Mouse (Mus musculus): ENCODE data around the gene Nr1h2.

Nr1h2 gene

GRCm38 (mm10) chr7:44551731-44552130 lies 2.0 kb downstream of the Nr1h2 start:
- in situ Hi-C loops (cut with MboI; ENCODE audit: unreplicated experiment in 2 of 2): loop anchor here (5.0 kb wide), 2 partner anchors 34 to 39 kb away; no protein-coding TSS in a partner anchor

GRCm38 (mm10) chr7:44551301-44551700 lies 2.5 kb downstream of the Nr1h2 start:
- in situ Hi-C loops (cut with MboI; ENCODE audit: unreplicated experiment in 2 of 2): loop anchor here (5.0 kb wide), 2 partner anchors 34 to 39 kb away; no protein-coding TSS in a partner anchor

- in situ Hi-C loops (cut with MboI; ENCODE audit: unreplicated experiment in 2 of 2): loop anchor here (5.0 kb wide), 2 partner anchors 33 to 38 kb away; no protein-coding TSS in a partner anchor
These were observed 3.4 kb downstream of the Nr1h2 start for GRCm38 (mm10) chr7:44550409-44550678.

- in situ Hi-C loops (cut with MboI; ENCODE audit: unreplicated experiment in 2 of 2): loop anchor here (5.0 to 25.0 kb wide), 6 partner anchors 33 to 1362 kb away; partner anchors contain the start of genes Dbp (in 2 of the 2), Fam83e (in 2 of the 2), Rpl18 (in 2 of the 2) and Sphk2 (in 2 of the 2)
These were observed 3.9 kb downstream of the Nr1h2 start for GRCm38 (mm10) chr7:44549621-44550408.

DNA sequence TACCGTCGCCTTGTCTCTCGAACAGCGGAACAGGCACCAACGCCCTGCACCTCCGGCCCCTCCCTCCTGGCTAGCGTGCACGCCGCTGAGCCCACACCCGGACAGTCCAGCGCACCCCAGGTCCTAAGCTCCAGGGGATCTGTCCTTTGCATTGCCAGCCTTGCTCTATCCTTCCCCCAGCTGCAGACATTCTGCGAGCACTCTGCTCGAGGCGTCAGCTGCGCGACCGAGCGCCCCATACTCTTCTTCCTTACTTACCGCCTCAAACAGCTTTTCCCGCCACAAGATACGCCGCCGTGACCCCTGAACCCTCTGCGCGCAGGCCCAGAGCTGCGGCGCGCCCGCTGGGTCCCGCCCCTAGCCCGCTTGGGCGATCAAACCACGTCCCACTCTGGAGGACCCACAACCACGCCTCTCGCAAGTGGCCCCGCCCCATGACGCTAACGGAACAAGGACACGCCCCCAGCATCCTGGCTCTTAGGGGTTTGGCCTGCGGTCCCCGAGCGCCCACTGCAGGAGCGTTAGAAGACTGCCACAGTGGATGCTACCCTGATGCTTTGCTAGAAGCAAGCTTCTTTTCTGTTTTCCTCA lies 5.2 kb downstream of the Nr1h2 start, which contains the start of gene Pold1:
Pold1 (minus strand) TSS at position 353 of the 591 bp plus-strand sequence.
- in situ Hi-C loops (cut with MboI; ENCODE audit: unreplicated experiment in 2 of 2): loop anchor here (25.0 kb wide), 4 partner anchors 314 to 1364 kb away; partner anchors contain the start of genes Dbp (in 2 of the 2), Fam83e (in 2 of the 2), Rpl18 (in 2 of the 2) and Sphk2 (in 2 of the 2)

DNA sequence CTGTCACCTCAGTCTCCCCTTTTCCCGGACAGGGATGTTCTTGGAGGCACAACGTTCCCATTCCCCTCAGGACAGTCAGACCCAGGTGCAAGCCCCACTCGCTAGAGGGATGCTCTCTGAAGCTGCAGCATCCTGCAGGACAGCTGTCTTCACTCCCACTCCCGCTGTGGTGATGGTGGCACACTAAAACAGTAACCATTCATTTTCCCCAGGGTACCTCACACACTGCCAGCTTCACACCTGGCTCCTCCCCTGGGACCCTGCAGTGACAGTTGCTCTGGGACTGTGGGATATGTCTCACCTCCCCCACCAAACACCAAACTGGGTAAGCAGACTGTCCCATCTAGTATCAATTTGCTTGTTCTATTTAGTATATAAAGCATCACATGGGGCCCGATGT lies 6.0 kb downstream of the Nr1h2 start:
- in situ Hi-C loops (cut with MboI; ENCODE audit: unreplicated experiment in 2 of 2): loop anchor here (25.0 kb wide), 4 partner anchors 315 to 1365 kb away; partner anchors contain the start of genes Dbp (in 2 of the 2), Fam83e (in 2 of the 2), Rpl18 (in 2 of the 2) and Sphk2 (in 2 of the 2)

GRCm38 (mm10) chr7:44547041-44547440 lies 6.7 kb downstream of the Nr1h2 start:
- in situ Hi-C loops (cut with MboI; ENCODE audit: unreplicated experiment in 2 of 2): loop anchor here (25.0 kb wide), 4 partner anchors 315 to 1365 kb away; partner anchors contain the start of genes Dbp (in 2 of the 2), Fam83e (in 2 of the 2), Rpl18 (in 2 of the 2) and Sphk2 (in 2 of the 2)

- in situ Hi-C loops (cut with MboI; ENCODE audit: unreplicated experiment in 2 of 2): loop anchor here (25.0 kb wide), 4 partner anchors 316 to 1366 kb away; partner anchors contain the start of genes Dbp (in 2 of the 2), Fam83e (in 2 of the 2), Rpl18 (in 2 of the 2) and Sphk2 (in 2 of the 2)
These were observed 7.5 kb downstream of the Nr1h2 start for GRCm38 (mm10) chr7:44546274-44546673.

DNA sequence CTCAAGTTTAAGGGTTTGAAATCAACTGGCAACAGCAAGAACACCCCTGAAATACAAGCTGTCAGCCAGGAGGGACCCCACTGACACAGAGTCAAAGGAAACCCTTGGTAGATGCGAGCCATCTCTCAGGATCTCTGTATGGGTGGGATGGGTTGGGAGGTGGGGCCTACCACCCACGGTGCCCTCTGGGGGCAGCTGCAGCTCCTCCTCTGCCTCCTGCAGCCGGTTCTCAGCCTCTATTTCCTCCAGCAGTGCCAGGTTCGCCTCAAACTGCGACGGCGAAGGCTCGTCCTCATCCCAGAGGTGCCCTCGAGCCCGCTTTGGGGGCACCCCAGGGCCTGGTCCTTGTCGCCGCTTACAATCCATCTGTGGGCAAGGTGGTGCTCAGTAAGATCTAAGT lies 10.7 kb downstream of the Nr1h2 start:
- in situ Hi-C loops (cut with MboI; ENCODE audit: unreplicated experiment in 2 of 2): loop anchor here (25.0 kb wide), 4 partner anchors 319 to 1369 kb away; partner anchors contain the start of genes Dbp (in 2 of the 2), Fam83e (in 2 of the 2), Rpl18 (in 2 of the 2) and Sphk2 (in 2 of the 2)

DNA sequence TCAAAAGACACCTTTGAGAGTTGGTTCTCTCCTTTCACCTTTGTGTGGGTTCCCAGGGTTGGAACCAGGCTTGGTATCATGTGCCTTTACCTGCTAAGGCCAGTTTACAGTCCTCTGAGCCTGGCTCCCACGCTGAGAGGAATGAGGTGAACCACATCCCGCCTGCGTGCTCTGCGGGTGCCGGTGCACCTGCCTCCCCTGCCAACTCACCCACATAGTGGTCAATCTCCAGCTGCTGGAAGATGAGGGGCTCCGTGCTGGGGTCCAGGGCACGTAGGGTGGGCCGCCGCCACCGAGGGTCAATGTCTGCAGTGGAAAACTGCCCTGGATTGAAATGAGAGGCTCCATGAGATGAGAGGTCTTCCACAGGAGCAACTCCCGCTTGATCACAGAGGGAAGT lies 11.2 kb downstream of the Nr1h2 start:
- in situ Hi-C loops (cut with MboI; ENCODE audit: unreplicated experiment in 2 of 2): loop anchor here (25.0 kb wide), 4 partner anchors 320 to 1370 kb away; partner anchors contain the start of genes Dbp (in 2 of the 2), Fam83e (in 2 of the 2), Rpl18 (in 2 of the 2) and Sphk2 (in 2 of the 2)

DNA sequence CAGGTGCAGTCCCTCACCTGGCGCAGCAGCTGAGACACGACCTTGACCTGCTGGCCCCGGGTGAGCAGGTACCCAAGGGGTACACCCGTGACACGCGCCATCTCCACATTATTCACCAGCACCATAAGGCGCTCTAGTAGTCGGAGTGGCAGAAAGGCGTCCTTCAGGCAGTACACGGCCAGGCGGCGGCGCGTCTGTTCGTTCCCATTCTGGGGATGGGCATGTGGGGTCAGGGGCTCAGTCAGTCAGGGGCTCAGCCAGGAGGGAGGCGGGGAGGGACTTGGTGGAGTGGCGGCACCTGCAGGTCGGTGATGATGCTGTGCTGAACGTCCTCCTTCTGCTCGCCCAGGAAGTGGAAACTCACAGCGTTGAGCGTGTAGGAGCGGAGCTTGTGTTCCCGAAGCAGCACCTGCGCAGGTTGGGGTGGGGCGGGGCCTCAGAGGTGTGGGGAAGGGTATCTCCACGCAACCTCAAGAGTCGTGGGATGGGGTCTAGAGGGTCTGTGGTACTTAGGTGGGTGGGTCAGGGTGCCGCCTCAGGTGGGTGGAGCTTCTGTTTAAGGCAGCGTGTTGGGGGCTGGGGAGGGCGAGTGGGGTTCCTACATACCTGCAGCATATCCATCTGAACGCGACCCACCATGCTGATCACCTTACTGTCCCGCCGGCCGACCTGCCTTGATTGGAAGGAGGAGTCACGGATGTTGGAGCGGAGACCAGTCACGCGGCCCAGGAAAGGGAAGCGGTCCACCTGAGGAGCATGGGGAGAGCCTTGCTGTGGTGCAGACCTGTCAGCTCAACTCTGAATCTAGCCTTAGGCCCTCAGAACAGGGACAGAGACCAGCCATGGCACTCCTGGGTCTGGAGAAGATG lies 14.8 kb downstream of the Nr1h2 start:
- in situ Hi-C loops (cut with MboI; ENCODE audit: unreplicated experiment in 2 of 2): loop anchor here (25.0 kb wide), 4 partner anchors 323 to 1373 kb away; partner anchors contain the start of genes Dbp (in 2 of the 2), Fam83e (in 2 of the 2), Rpl18 (in 2 of the 2) and Sphk2 (in 2 of the 2)

GRCm38 (mm10) chr7:44537496-44537895 lies 16.3 kb downstream of the Nr1h2 start:
- in situ Hi-C loops (cut with MboI; ENCODE audit: unreplicated experiment in 2 of 2): loop anchor here (25.0 kb wide), 4 partner anchors 325 to 1375 kb away; partner anchors contain the start of genes Dbp (in 2 of the 2), Fam83e (in 2 of the 2), Rpl18 (in 2 of the 2) and Sphk2 (in 2 of the 2)

- in situ Hi-C loops (cut with MboI; ENCODE audit: unreplicated experiment in 2 of 2): loop anchor here (25.0 kb wide), 4 partner anchors 325 to 1375 kb away; partner anchors contain the start of genes Dbp (in 2 of the 2), Fam83e (in 2 of the 2), Rpl18 (in 2 of the 2) and Sphk2 (in 2 of the 2)
These were observed 16.7 kb downstream of the Nr1h2 start for GRCm38 (mm10) chr7:44537009-44537408.

DNA sequence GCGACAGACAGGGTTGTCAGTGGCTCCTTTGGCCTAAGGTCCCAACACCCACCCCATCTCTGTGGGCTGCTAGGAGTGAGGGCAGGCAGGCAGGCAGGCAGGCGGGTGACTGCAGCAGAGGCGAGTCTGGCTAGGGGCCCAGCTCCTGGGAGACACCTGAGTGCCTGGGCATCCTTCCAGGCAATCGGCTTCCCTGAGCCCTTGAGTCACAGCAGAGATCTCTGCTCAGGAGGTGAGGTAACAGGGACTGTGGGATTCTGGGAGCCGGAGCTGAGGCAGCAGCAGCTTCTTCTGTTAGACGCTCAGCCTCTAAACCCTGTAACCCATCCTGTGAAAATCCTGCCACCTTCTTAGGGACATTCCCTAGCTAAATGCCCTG lies 17.2 kb downstream of the Nr1h2 start:
- in situ Hi-C loops (cut with MboI; ENCODE audit: unreplicated experiment in 2 of 2): loop anchor here (25.0 kb wide), 4 partner anchors 326 to 1376 kb away; partner anchors contain the start of genes Dbp (in 2 of the 2), Fam83e (in 2 of the 2), Rpl18 (in 2 of the 2) and Sphk2 (in 2 of the 2)

- in situ Hi-C loops (cut with MboI; ENCODE audit: unreplicated experiment in 2 of 2): loop anchor here (25.0 kb wide), 4 partner anchors 326 to 1376 kb away; partner anchors contain the start of genes Dbp (in 2 of the 2), Fam83e (in 2 of the 2), Rpl18 (in 2 of the 2) and Sphk2 (in 2 of the 2)
These were observed 17.8 kb downstream of the Nr1h2 start for GRCm38 (mm10) chr7:44535657-44536589.

GRCm38 (mm10) chr7:44534656-44535441 lies 18.9 kb downstream of the Nr1h2 start:
- in situ Hi-C loops (cut with MboI; ENCODE audit: unreplicated experiment in 2 of 2): loop anchor here (25.0 kb wide), 4 partner anchors 327 to 1377 kb away; partner anchors contain the start of genes Dbp (in 2 of the 2), Fam83e (in 2 of the 2), Rpl18 (in 2 of the 2) and Sphk2 (in 2 of the 2)

- in situ Hi-C loops (cut with MboI; ENCODE audit: unreplicated experiment in 2 of 2): loop anchor here (25.0 kb wide), 4 partner anchors 328 to 1378 kb away; partner anchors contain the start of genes Dbp (in 2 of the 2), Fam83e (in 2 of the 2), Rpl18 (in 2 of the 2) and Sphk2 (in 2 of the 2)
These were observed 19.5 kb downstream of the Nr1h2 start for GRCm38 (mm10) chr7:44534242-44534641.
